Mouse (Mus musculus) MEL (cell line): ENCODE results near the gene Slc13a2.

Experiments
- CTCF ChIP-seq, 3 experiments: IDR thresholded peaks in 2 of 3; conservative IDR thresholded peaks in 1 of 3; 2 replicates each; pipeline ENCODE4 v1.5.1; 2011 to 2012; ENCODE audit warnings: low read length in 3 of 3, low read depth in 2 of 3, mild to moderate bottlenecking in 2 of 3, improper control_type of control experiment in 1 of 3, inconsistent platforms in 1 of 3, mixed read lengths in 1 of 3, moderate library complexity in 1 of 3; ENCODE audit not compliant: control insufficient read depth in 1 of 3, insufficient read depth in 1 of 3, poor library complexity in 1 of 3, severe bottlenecking in 1 of 3
- MYC ChIP-seq: IDR thresholded peaks from 2 replicates; pipeline ENCODE4 v1.6.1; 2011; ENCODE audit warnings: low read depth, mild to moderate bottlenecking, low read length, improper control_type of control experiment, moderate library complexity
- POLR2A ChIP-seq, 2 experiments: IDR thresholded peaks; 2 replicates each; pipeline ENCODE4 v1.6.1; 2011 to 2012; ENCODE audit warnings: low read length in 2 of 2, mild to moderate bottlenecking in 2 of 2, control low read depth in 1 of 2, improper control_type of control experiment in 1 of 2, low read depth in 1 of 2, moderate library complexity in 1 of 2; ENCODE audit not compliant: control insufficient read depth in 1 of 2, insufficient read depth in 1 of 2, poor library complexity in 1 of 2
- ZC3H11A ChIP-seq: IDR thresholded peaks from 2 replicates; pipeline ENCODE4 v1.6.1; 2012; ENCODE audit warnings: low read depth, mild to moderate bottlenecking, inconsistent platforms, low read length, improper control_type of control experiment

GRCm38 (mm10) chr11:78408256-78409240 lies 13.5 kb downstream of the Slc13a2 start:
- TF ChIP-seq MYC, result no peak
- TF ChIP-seq CTCF (IDR thresholded peaks at IDR 0.05 in 2 of 3, conservative IDR thresholded peaks at IDR 0.05 in 1 of 3; ENCODE audit: control insufficient read depth in 1 of 3, insufficient read depth in 1 of 3, low read depth in 2 of 3, low read length in 3 of 3, poor library complexity in 1 of 3, severe bottlenecking in 1 of 3), result no peak
- no peak for TF ChIP-seq POLR2A (IDR thresholded peaks at IDR 0.05; ENCODE audit: control insufficient read depth in 1 of 2, insufficient read depth in 1 of 2, low read depth in 1 of 2, low read length in 2 of 2, poor library complexity in 1 of 2)
- no peak for TF ChIP-seq ZC3H11A
